Mouse (Mus musculus): Measurements from ENCODE around the gene Pcsk1n. TPM values are rescaled to one million over a fixed set of nuclear protein-coding genes. Genes with fewer than 3 reads are reported as not detected.

Pcsk1n gene
- polyA plus RNA-seq, 1 experiment = not detected

GRCm38 (mm10) chrX:7958868-7959267 lies 39.2 kb downstream of the Pcsk1n start:
- no peak for TF ChIP-seq CTCF (IDR thresholded peaks at IDR 0.05; ENCODE audit: control insufficient read depth, insufficient read depth, low read length)
- no peak for TF ChIP-seq POLR2A (IDR thresholded peaks at IDR 0.05; ENCODE audit: borderline replicate concordance, control insufficient read depth, low read depth, low read length)
- no peaks in the 10 kb centered on the region for H3K4me1 ChIP-seq (ENCODE audit: control insufficient read depth, insufficient read depth, low read length)
- no peak overlapping the region for H3K27ac ChIP-seq (ENCODE audit: control insufficient read depth, insufficient read depth, low read depth, low read length, poor library complexity)
- WGBS = 91% methylated on average over 9 of the region's 9 CpGs
- H3K4me3 ChIP-seq (replicated peaks; ENCODE audit: control insufficient read depth, low read depth, low read length) = no peak overlapping the region

GRCm38 (mm10) chrX:7963829-7964626 lies 44.4 kb downstream of the Pcsk1n start:
- TF ChIP-seq CTCF (IDR thresholded peaks at IDR 0.05; ENCODE audit: control insufficient read depth, insufficient read depth, low read length) (no peak), POLR2A (IDR thresholded peaks at IDR 0.05; ENCODE audit: borderline replicate concordance, control insufficient read depth, low read depth, low read length) (no peak)
- Histone ChIP-seq H3K27ac (ENCODE audit: control insufficient read depth, insufficient read depth, low read depth, low read length, poor library complexity) (no peak overlapping the region), H3K4me1 (ENCODE audit: control insufficient read depth, insufficient read depth, low read length) (no peaks in the 10 kb centered on the region; the same call in 1 of the 2 replicates), H3K4me3 (replicated peaks; ENCODE audit: control insufficient read depth, low read depth, low read length) (no peak overlapping the region)
- 16% methylated on average over 7 of the region's 7 CpGs for WGBS

DNA sequence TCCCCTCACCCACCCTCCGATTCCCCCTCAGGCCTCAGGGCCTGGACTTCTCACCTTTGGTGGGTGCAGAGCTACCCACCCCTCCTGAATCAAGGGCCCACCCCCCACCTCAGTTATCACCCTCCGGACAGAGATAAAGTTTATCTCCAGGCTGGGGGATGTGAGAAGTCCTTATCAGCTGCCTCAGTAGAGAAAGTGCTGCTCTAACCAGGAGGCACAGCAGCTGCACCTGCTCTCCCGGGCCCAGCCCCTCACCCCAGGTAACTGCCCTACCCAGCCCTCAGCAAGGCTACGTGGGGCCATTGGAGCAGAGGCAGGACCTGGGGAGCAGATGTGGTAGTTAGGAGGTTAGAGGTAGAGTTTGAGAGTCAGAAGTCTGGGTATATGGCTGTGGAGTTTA lies 46.5 kb downstream of the Pcsk1n start:
- Histone ChIP-seq H3K4me1 (ENCODE audit: control insufficient read depth, insufficient read depth, low read length) (no peaks in the 10 kb centered on the region; the same call in 1 of the 2 replicates), H3K4me3 (replicated peaks; ENCODE audit: control insufficient read depth, low read depth, low read length) (peak overlapping the region; percentile 90), H3K27ac (ENCODE audit: control insufficient read depth, insufficient read depth, low read depth, low read length, poor library complexity) (peak overlapping the region; percentile 78)
- 54% methylated on average over 4 of the region's 4 CpGs for WGBS
- TF ChIP-seq POLR2A (IDR thresholded peaks at IDR 0.05; ENCODE audit: borderline replicate concordance, control insufficient read depth, low read depth, low read length) (peak; percentile 24; the same call in 1 of the 2 replicates), CTCF (IDR thresholded peaks at IDR 0.05; ENCODE audit: control insufficient read depth, insufficient read depth, low read length) (no peak)

DNA sequence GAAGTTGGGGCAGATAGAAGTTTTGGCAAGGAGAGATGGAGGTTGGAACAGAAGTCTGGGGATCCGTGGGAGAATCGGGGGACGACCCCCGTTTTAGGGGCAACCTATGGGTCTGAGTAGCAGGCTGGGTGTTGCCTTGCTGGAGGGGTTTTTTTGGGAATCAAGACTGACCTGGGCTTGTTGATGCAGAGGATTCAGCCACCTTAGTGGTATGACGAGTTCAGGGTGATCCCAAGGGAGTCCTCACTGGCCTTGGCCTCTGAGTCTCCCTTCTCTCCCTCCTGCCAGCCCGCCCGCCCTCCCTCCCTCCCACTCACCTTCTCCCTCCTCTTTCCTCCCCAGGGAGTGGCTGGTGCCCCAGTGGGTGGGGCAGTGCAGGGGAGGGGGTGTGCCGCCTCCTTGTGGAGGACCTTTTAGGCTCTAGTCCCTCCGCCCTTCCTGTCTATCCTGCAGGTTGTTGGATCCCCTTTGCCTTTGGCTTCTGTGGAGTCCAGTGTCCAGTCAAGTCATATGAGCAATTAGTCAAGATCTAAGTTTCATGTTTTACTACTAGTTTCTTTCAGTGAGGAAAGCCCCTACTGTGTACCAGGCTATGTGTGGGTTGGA lies 48.1 kb downstream of the Pcsk1n start:
- Histone ChIP-seq H3K27ac (ENCODE audit: control insufficient read depth, insufficient read depth, low read depth, low read length, poor library complexity) (peak overlapping the region; percentile 63), H3K4me1 (ENCODE audit: control insufficient read depth, insufficient read depth, low read length) (no peaks in the 10 kb centered on the region; the same call in 1 of the 2 replicates), H3K4me3 (replicated peaks; ENCODE audit: control insufficient read depth, low read depth, low read length) (peak overlapping the region; percentile 70)
- peak; percentile 26; the same call in 1 of the 2 replicates for TF ChIP-seq POLR2A (IDR thresholded peaks at IDR 0.05; ENCODE audit: borderline replicate concordance, control insufficient read depth, low read depth, low read length)
- no peak for TF ChIP-seq CTCF (IDR thresholded peaks at IDR 0.05; ENCODE audit: control insufficient read depth, insufficient read depth, low read length)
- 56% methylated on average over 9 of the region's 9 CpGs for WGBS

DNA sequence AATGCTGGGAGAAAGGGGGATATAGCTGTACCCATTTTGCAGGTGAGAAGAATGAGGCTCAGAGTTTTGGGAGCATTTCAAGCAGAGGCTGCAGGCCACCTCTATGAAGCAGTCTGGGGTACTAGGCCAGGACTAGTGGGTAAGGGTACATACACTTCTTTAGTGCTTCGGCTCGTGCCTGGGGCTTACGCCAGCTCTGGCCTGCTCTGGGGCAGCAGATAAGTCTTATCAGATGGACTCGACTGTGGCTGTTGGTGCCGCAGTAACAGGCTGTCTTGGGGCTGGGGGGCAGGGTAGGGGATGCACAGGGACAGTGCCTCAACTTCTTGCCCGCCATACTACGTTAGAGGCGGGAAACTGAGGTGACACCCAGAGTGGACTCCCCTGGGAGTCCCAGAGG lies 48.6 kb downstream of the Pcsk1n start:
- 59% methylated on average over 8 of the region's 8 CpGs for WGBS
- peak overlapping the region; percentile 51 for H3K4me3 ChIP-seq (replicated peaks; ENCODE audit: control insufficient read depth, low read depth, low read length)
- TF ChIP-seq CTCF (IDR thresholded peaks at IDR 0.05; ENCODE audit: control insufficient read depth, insufficient read depth, low read length) (no peak), POLR2A (IDR thresholded peaks at IDR 0.05; ENCODE audit: borderline replicate concordance, control insufficient read depth, low read depth, low read length) (peak; percentile 25; the same call in 1 of the 2 replicates)
- H3K4me1 ChIP-seq (ENCODE audit: control insufficient read depth, insufficient read depth, low read length) = no peaks in the 10 kb centered on the region; the same call in 1 of the 2 replicates
- peak overlapping the region; percentile 63 for H3K27ac ChIP-seq (ENCODE audit: control insufficient read depth, insufficient read depth, low read depth, low read length, poor library complexity)

GRCm38 (mm10) chrX:7968899-7969298 lies 49.3 kb downstream of the Pcsk1n start:
- TF ChIP-seq CTCF (IDR thresholded peaks at IDR 0.05; ENCODE audit: control insufficient read depth, insufficient read depth, low read length) (no peak), POLR2A (IDR thresholded peaks at IDR 0.05; ENCODE audit: borderline replicate concordance, control insufficient read depth, low read depth, low read length) (no peak)
- Histone ChIP-seq H3K4me1 (ENCODE audit: control insufficient read depth, insufficient read depth, low read length) (no peaks in the 10 kb centered on the region; the same call in 1 of the 2 replicates), H3K27ac (ENCODE audit: control insufficient read depth, insufficient read depth, low read depth, low read length, poor library complexity) (peak overlapping the region; percentile 47; the same call in 1 of the 2 replicates), H3K4me3 (replicated peaks; ENCODE audit: control insufficient read depth, low read depth, low read length) (peak overlapping the region; percentile 45)
- 76% methylated on average over 3 of the region's 3 CpGs for WGBS

DNA sequence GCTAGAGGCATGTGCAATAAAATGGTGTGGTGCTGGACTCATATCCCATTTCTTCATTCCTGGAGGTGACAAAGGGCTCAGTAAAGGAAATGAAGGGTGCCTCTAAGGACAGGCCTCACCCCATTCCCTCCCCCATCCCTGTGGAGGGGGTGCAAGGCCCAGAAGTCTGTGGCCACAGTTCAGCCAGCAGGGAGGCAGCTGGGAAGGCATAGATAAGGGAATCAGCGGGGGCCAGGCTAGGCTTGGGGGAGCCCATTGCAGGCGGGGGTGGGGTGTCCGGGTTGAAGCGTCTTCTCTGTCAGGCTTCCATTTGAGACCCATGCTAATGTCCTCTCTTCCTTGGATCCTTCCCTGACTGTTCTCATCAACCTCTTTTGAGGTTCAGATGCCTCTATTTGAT lies 51.7 kb downstream of the Pcsk1n start:
- Histone ChIP-seq H3K4me3 (replicated peaks; ENCODE audit: control insufficient read depth, low read depth, low read length) (no peak overlapping the region), H3K4me1 (ENCODE audit: control insufficient read depth, insufficient read depth, low read length) (no peaks in the 10 kb centered on the region; the same call in 1 of the 2 replicates), H3K27ac (ENCODE audit: control insufficient read depth, insufficient read depth, low read depth, low read length, poor library complexity) (peak overlapping the region; percentile 63)
- no peak for TF ChIP-seq POLR2A (IDR thresholded peaks at IDR 0.05; ENCODE audit: borderline replicate concordance, control insufficient read depth, low read depth, low read length)
- 66% methylated on average over 4 of the region's 4 CpGs for WGBS

Other genes with a start within 250 kb of the Pcsk1n start
- gene Plp2, start 248.4 kb upstream of the Pcsk1n start, polyA plus RNA-seq (2011; ENCODE audit: insufficient read depth, insufficient read length, low replicate concordance, missing spikeins) = 5.3 and 33.2 TPM in 2 replicates
- gene Magix, start 238.6 kb upstream of the Pcsk1n start, polyA plus RNA-seq (2011; ENCODE audit: insufficient read depth, insufficient read length, low replicate concordance, missing spikeins) = not detected in 2 replicates
- gene Gpkow, start 222.7 kb upstream of the Pcsk1n start, polyA plus RNA-seq (2011; ENCODE audit: insufficient read depth, insufficient read length, low replicate concordance, missing spikeins) = 17.6 and 19.1 TPM in 2 replicates
- gene Wdr45, start 205.5 kb upstream of the Pcsk1n start, polyA plus RNA-seq (2011; ENCODE audit: insufficient read depth, insufficient read length, low replicate concordance, missing spikeins) = 54.7 and 91.1 TPM in 2 replicates
- not detected in 2 replicates for gene Gm45208, start 197.6 kb upstream of the Pcsk1n start, polyA plus RNA-seq (2011; ENCODE audit: insufficient read depth, insufficient read length, low replicate concordance, missing spikeins)
- 3.9 and 9.5 TPM in 2 replicates for gene Praf2, start 191.4 kb upstream of the Pcsk1n start, polyA plus RNA-seq (2011; ENCODE audit: insufficient read depth, insufficient read length, low replicate concordance, missing spikeins)
- gene Ccdc120, start 168.9 kb upstream of the Pcsk1n start, polyA plus RNA-seq (2011; ENCODE audit: insufficient read depth, insufficient read length, low replicate concordance, missing spikeins) = 0.36 and 1.4 TPM in 2 replicates
- gene Tfe3, start 157.3 kb upstream of the Pcsk1n start, polyA plus RNA-seq (2011; ENCODE audit: insufficient read depth, insufficient read length, low replicate concordance, missing spikeins) = 15.5 and 22.3 TPM in 2 replicates
- gene Gripap1, start 130.1 kb upstream of the Pcsk1n start, polyA plus RNA-seq (2011; ENCODE audit: insufficient read depth, insufficient read length, low replicate concordance, missing spikeins) = 95.0 and 184 TPM in 2 replicates
- gene Kcnd1, start 97.5 kb upstream of the Pcsk1n start, polyA plus RNA-seq (2011; ENCODE audit: insufficient read depth, insufficient read length, low replicate concordance, missing spikeins) = 2.2 and 4.8 TPM in 2 replicates
- gene Otud5, start 78.5 kb upstream of the Pcsk1n start, polyA plus RNA-seq (2011; ENCODE audit: insufficient read depth, insufficient read length, low replicate concordance, missing spikeins) = 124 and 222 TPM in 2 replicates
- gene Pim2, start 41.6 kb upstream of the Pcsk1n start, polyA plus RNA-seq (2011; ENCODE audit: insufficient read depth, insufficient read length, low replicate concordance, missing spikeins) = 20.0 and 26.2 TPM in 2 replicates
- gene Slc35a2, start 35.8 kb upstream of the Pcsk1n start, polyA plus RNA-seq (2011; ENCODE audit: insufficient read depth, insufficient read length, low replicate concordance, missing spikeins) = 21.0 and 37.1 TPM in 2 replicates
- 40.9 and 45.1 TPM in 2 replicates for gene Pqbp1, start 20.6 kb upstream of the Pcsk1n start, polyA plus RNA-seq (2011; ENCODE audit: insufficient read depth, insufficient read length, low replicate concordance, missing spikeins)
- 9.2 and 17.8 TPM in 2 replicates for gene Timm17b, start 20.5 kb upstream of the Pcsk1n start, polyA plus RNA-seq (2011; ENCODE audit: insufficient read depth, insufficient read length, low replicate concordance, missing spikeins)
- not detected in 2 replicates for gene Gm10491, start 12.0 kb upstream of the Pcsk1n start, polyA plus RNA-seq (2011; ENCODE audit: insufficient read depth, insufficient read length, low replicate concordance, missing spikeins)
- gene Gm10490, start 10.3 kb upstream of the Pcsk1n start, polyA plus RNA-seq (2011; ENCODE audit: insufficient read depth, insufficient read length, low replicate concordance, missing spikeins) = not detected in 2 replicates
- 10.9 TPM in 1 of 2 replicates, not detected in the other for gene Eras, start 8.8 kb downstream of the Pcsk1n start, polyA plus RNA-seq (2011; ENCODE audit: insufficient read depth, insufficient read length, low replicate concordance, missing spikeins)
- gene Hdac6, start 28.1 kb downstream of the Pcsk1n start, polyA plus RNA-seq (2011; ENCODE audit: insufficient read depth, insufficient read length, low replicate concordance, missing spikeins) = 8.3 and 17.0 TPM in 2 replicates
- 91.2 and 137 TPM in 2 replicates for gene Gata1, start 58.2 kb downstream of the Pcsk1n start, polyA plus RNA-seq (2011; ENCODE audit: insufficient read depth, insufficient read length, low replicate concordance, missing spikeins)
- not detected in 2 replicates for gene Glod5, start 98.7 kb downstream of the Pcsk1n start, polyA plus RNA-seq (2011; ENCODE audit: insufficient read depth, insufficient read length, low replicate concordance, missing spikeins)
- 27.4 and 30.7 TPM in 2 replicates for gene Suv39h1, start 154.9 kb downstream of the Pcsk1n start, polyA plus RNA-seq (2011; ENCODE audit: insufficient read depth, insufficient read length, low replicate concordance, missing spikeins)
- 10.1 and 32.0 TPM in 2 replicates for gene Was, start 170.7 kb downstream of the Pcsk1n start, polyA plus RNA-seq (2011; ENCODE audit: insufficient read depth, insufficient read length, low replicate concordance, missing spikeins)
- gene Wdr13, start 213.1 kb downstream of the Pcsk1n start, polyA plus RNA-seq (2011; ENCODE audit: insufficient read depth, insufficient read length, low replicate concordance, missing spikeins) = 23.3 and 35.6 TPM in 2 replicates
- gene Rbm3, start 226.1 kb downstream of the Pcsk1n start, polyA plus RNA-seq (2011; ENCODE audit: insufficient read depth, insufficient read length, low replicate concordance, missing spikeins) = 301 and 341 TPM in 2 replicates